Mouse (Mus musculus): ENCODE measurements around the gene Cyp3a57.
"Not testable (repeated sequence)": the region's sequence is repeated elsewhere in the genome, so short reads cannot be mapped to it uniquely, and the experiment has no call there.

The Cyp3a57 gene

GRCm38 (mm10) chr5:145344941-145345340 is at the start of gene Cyp3a57:
TSS of gene Cyp3a57 (plus strand) at chr5:145345279.
- DNase-seq (ENCODE audit: low read depth, low spot score) = no peak

GRCm38 (mm10) chr5:145300469-145300868 is 44.6 kb upstream of the Cyp3a57 start:
- no peak for DNase-seq (ENCODE audit: low read depth, low spot score)

- DNase-seq (ENCODE audit: low read depth, low spot score) = not testable (repeated sequence)
These were observed 43.3 kb upstream of the Cyp3a57 start for GRCm38 (mm10) chr5:145301796-145302195.

GRCm38 (mm10) chr5:145302424-145302823 is 42.7 kb upstream of the Cyp3a57 start:
- DNase-seq (ENCODE audit: low read depth, low spot score) = no peak

GRCm38 (mm10) chr5:145306953-145307352 is 38.1 kb upstream of the Cyp3a57 start:
- not testable (repeated sequence) for DNase-seq (ENCODE audit: low read depth, low spot score)

- DNase-seq (ENCODE audit: low read depth, low spot score) = not testable (repeated sequence)
These were observed 37.3 kb upstream of the Cyp3a57 start for GRCm38 (mm10) chr5:145307811-145308210.

- peak; percentile 46 for DNase-seq (ENCODE audit: low read depth, low spot score)
These were observed 31.2 kb upstream of the Cyp3a57 start for GRCm38 (mm10) chr5:145313845-145314244.

GRCm38 (mm10) chr5:145317141-145317540 is 27.9 kb upstream of the Cyp3a57 start:
- no peak for DNase-seq (ENCODE audit: low read depth, low spot score)

- DNase-seq (ENCODE audit: low read depth, low spot score) = peak; percentile 10
These were observed 6.3 kb upstream of the Cyp3a57 start for GRCm38 (mm10) chr5:145338756-145339155.

- no peak for DNase-seq (ENCODE audit: low read depth, low spot score)
These were observed 4.6 kb downstream of the Cyp3a57 start for GRCm38 (mm10) chr5:145349697-145350096.

GRCm38 (mm10) chr5:145353081-145353480 is 8.0 kb downstream of the Cyp3a57 start:
- peak; percentile 89 for DNase-seq (ENCODE audit: low read depth, low spot score)

GRCm38 (mm10) chr5:145415416-145415815 is 70.3 kb downstream of the Cyp3a57 start:
- DNase-seq (ENCODE audit: low read depth, low spot score) = not testable (repeated sequence)

- DNase-seq (ENCODE audit: low read depth, low spot score) = no peak
These were observed 77.2 kb downstream of the Cyp3a57 start for GRCm38 (mm10) chr5:145422287-145422686.

- DNase-seq (ENCODE audit: low read depth, low spot score) = no peak
These were observed 85.9 kb downstream of the Cyp3a57 start for GRCm38 (mm10) chr5:145431004-145431403.

GRCm38 (mm10) chr5:145433688-145434087 is 88.6 kb downstream of the Cyp3a57 start:
- no peak for DNase-seq (ENCODE audit: low read depth, low spot score)
